In the genomic region with DNA sequence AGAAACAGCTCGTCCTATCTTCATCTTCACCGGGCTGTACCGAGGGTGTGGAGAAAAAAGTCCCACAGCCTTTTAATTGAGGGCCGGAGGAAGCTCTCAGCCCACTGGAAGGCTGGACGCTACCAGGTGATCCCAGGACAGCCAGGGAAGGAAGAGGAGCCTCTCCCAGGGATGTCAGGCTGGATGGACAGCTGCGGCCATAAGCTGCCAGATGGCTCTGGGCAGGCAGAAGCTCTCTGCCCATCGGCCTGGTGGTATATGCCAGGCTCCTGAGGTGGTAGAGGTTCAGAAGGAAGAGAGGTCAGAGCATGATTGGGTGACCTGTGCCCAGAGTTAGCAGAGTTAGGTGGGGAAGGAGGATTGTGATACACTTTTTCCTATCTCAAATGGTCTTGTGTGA, we compare ENCODE assay signal across 21 mouse cellular contexts. TPM values are rescaled to one million over a fixed set of nuclear protein-coding genes. Genes with fewer than 3 reads are reported as not detected.
"Had no signal": no experiment of that assay in that cellular context is flagged by ENCODE, and none has a peak within 500 bp of the region (broad histone marks: within the 10 kb centered on the region; RNA-seq: fewer than 3 reads in every experiment).

No protein-coding gene starts in this region.

- H3K27ac ChIP-seq: kidney, postnatal 0 days; left cerebral cortex, adult 2 months; liver, embryonic 13.5 days; midbrain, embryonic 12.5 days; midbrain, embryonic 15.5 days; neural tube, embryonic 13.5 days had no signal

- H3K4me3 ChIP-seq: left cerebral cortex, adult 2 months; liver, embryonic 13.5 days; midbrain, embryonic 12.5 days; midbrain, embryonic 15.5 days; myocyte; neural tube, embryonic 13.5 days had no signal

- H3K9me3 ChIP-seq: liver, embryonic 13.5 days; midbrain, embryonic 12.5 days; midbrain, embryonic 15.5 days; neural tube, embryonic 13.5 days had no signal

- H3K36me3 ChIP-seq: liver, embryonic 13.5 days had no signal

- H3K27me3 ChIP-seq: liver, embryonic 13.5 days; midbrain, embryonic 12.5 days; midbrain, embryonic 15.5 days; neural tube, embryonic 13.5 days had no signal

- H3K9ac ChIP-seq: liver, embryonic 13.5 days; midbrain, embryonic 12.5 days; midbrain, embryonic 15.5 days; neural tube, embryonic 13.5 days had no signal

- H3K4me2 ChIP-seq: liver, embryonic 13.5 days; midbrain, embryonic 12.5 days; midbrain, embryonic 15.5 days; neural tube, embryonic 13.5 days had no signal

- DNase-seq: kidney, postnatal 36 days; layer of hippocampus, postnatal 36 days; liver, embryonic 13.5 days; lung, adult 2 months; lung, postnatal 14 days; lung, postnatal 4 days; retina, postnatal 1 day; right cerebral cortex, postnatal 25 days; spleen, adult 18-20 months; thymus, adult 18-20 months; thymus, postnatal 36 days had no signal

- ATAC-seq: midbrain, embryonic 15.5 days had no signal

- H3K4me1 ChIP-seq: liver, embryonic 13.5 days; midbrain, embryonic 12.5 days had no signal

RNA-seq across cellular contexts. Expression of gene Cntn2, which starts 29.8 kb away (rescaled TPM):
- total RNA-seq: megakaryocyte progenitor cell, adult 5-6 weeks; megakaryocyte-erythroid progenitor cell, adult 5-6 weeks; monocyte, adult 5-6 weeks had no signal
- polyA plus RNA-seq: myocyte; testis, adult 2 months had no signal
